Mouse (Mus musculus) embryo, embryonic 11.5 days (tissue): ENCODE data around the gene Marc2.
A peak's percentile ranks its signal among the peaks of the same experiment; 100 is the strongest.

Experiments
- DNase-seq: peaks from one replicate; pipeline ENCODE4 v3.0.0-alpha.2; 2012; ENCODE audit warnings: low read depth, low spot score

The Marc2 gene

GRCm38 (mm10) chr1:184853922-184854321 is 7.7 kb upstream of the Marc2 start:
- no peak for DNase-seq

- no peak for DNase-seq
These were observed 7.1 kb upstream of the Marc2 start for GRCm38 (mm10) chr1:184853339-184853738.

GRCm38 (mm10) chr1:184851741-184852618 is 5.7 kb upstream of the Marc2 start:
- DNase-seq, result peak; percentile 69

GRCm38 (mm10) chr1:184851166-184851565 is 4.9 kb upstream of the Marc2 start:
- DNase-seq, result no peak

DNA sequence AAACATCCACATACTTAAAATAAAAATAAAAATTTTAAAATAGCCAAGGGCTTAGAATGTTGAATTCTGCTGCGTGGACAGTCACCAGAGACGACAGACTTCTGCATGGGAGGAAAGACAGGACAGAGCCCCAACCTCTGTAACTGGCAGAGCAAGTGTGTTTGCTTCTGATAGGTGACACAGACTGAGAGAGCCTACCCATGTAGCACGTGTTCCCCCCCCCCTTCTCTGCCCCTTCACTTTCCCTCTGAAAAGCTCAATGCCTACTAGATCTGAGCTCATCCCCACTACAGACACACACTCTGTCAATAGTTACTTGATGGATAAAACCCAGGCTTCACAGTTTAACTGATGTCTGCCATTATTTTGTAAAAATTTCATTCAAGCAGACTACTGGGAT is 722 bp upstream of the Marc2 start:
- no peak for DNase-seq

- DNase-seq, result peak; percentile 73
These were observed 860 bp downstream of the Marc2 start for GRCm38 (mm10) chr1:184845111-184846071.

- DNase-seq, result no peak
These were observed 1.8 kb downstream of the Marc2 start for GRCm38 (mm10) chr1:184844326-184845066.

GRCm38 (mm10) chr1:184837649-184838048 is 8.6 kb downstream of the Marc2 start:
- DNase-seq, result no peak

GRCm38 (mm10) chr1:184836350-184836749 is 9.9 kb downstream of the Marc2 start:
- no peak for DNase-seq

GRCm38 (mm10) chr1:184833499-184833898 is 12.8 kb downstream of the Marc2 start:
- no peak for DNase-seq

- DNase-seq, result no peak
These were observed 14.0 kb downstream of the Marc2 start for GRCm38 (mm10) chr1:184832211-184832610.

GRCm38 (mm10) chr1:184829897-184830296 is 16.4 kb downstream of the Marc2 start:
- no peak for DNase-seq

- DNase-seq, result no peak
These were observed 19.0 kb downstream of the Marc2 start for GRCm38 (mm10) chr1:184827175-184827701.

DNA sequence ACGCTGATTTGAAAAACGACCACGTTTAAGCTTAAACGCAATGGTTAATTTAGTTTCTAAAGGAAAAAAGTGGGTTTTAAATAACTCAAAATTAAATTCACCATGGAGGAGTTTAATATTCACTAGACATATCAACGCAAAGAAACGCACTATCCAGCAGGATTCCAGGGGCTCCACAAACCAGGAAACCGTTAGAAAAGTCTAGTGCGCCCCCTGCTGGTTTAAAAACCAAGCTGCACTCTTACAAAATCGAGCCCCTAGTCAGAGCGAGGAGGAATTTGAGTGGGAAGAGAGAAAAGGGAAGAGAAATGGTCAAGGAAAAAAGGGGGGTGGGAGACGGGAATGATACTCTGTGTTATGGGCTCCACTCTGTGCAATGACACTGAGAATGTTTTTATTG is 21.2 kb downstream of the Marc2 start:
- no peak for DNase-seq

GRCm38 (mm10) chr1:184824439-184824851 is 21.8 kb downstream of the Marc2 start:
- peak; percentile 76 for DNase-seq

DNA sequence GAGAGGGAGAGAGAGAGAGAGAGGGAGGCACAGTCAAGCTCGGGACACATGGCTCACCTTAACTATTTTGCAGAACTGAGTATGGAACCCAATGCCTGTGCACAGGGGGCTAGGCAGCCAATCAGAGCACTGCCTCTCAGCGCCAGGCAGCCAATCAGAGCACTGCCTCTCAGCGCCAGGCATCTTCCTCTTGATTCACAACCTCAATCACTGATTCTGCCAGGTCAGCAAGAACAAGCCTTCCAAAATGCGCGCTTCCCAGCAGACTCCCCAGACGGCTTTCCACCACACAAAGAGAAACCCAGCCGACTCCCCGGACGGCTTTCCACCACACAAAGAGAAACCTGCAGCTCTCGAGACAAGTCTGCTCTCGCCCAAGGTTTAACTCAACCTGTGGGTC is 23.6 kb downstream of the Marc2 start:
- DNase-seq, result no peak

DNA sequence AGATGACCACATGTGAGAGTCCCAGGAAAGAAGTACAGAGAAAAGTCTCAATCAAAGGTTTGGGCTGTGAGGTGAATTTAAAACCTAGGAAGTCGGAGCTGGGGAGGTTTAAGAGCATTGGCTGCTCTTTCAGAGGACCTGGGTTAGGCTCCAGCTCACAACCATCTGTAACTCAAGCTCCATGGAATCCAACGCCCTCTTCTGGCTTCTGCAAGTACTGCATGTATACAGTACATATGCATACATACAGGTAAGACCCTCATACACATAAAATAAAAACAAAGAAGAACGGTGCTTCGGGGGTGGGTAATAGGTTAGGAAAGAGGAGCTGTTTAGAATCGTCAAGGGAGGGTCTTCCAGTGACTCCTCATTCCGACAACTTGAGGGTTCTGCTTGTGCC is 28.5 kb downstream of the Marc2 start:
- DNase-seq, result no peak

DNA sequence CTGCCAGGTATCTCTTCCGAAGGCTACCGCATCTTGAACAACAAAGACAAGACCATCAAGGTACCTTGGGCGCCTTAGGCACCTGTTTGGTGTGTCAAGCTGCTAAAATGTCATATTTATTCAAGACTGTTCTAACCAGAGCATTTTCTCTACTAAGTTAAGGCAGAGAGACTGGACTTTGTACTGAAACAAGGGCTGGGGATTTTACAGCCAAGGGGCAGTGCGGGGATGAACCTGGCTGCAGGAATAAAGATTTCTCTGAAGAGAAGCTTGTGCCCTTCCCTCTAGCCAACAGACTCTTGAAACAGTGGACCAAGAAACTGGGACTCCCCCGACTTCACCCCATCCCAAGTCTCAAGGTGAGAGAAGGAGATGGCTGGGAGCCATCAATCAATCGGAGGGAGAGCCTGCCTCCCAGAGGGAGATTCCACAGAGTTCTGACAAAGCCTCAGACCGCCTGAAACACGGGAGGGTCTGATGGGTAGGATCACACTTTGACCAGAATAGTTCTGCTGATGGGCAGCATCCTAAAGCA is 34.5 kb downstream of the Marc2 start:
- DNase-seq, result no peak

DNA sequence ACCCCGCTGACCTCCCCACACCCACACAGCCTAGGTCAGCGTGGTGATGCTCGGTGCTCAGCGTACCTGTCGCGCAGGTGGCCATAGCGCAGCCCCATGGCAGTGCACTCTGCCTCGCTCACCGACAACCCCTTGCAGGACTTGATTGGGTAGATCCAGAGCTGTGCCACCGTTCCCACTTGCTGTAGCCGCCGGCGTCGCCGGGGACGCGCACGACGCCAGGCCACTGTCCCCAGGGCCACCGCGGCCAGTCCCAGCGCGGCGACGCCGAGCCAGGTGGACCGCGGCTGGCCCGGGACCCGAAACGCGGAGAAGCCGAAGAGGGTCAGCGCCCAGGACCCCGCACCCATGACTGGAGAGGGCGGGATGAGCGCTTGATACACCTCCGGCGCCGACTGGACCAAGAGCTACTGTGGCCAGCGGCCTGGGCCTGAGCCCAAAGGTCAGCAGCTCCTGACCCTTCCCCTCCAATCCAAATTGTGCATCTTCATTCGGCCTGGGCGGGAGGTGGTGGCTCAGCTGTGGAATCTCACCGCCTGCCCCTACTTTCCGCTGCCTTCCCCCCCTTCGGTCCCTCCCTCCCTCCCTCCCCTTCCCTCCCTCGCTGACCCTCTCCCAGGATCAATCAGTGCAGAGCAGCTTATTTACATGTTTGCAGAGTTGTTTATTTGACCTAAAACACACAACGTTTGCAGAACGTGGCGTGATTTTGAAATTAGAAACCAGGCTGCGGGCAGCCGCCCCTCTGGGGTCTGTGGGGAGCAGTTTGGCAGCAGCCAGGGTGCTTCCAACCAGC is 35.3 kb downstream of the Marc2 start, which contains the start of gene Marc1:
Gene Marc1, minus strand, starts transcription at position 534 of the 796 bp plus-strand sequence.
- DNase-seq, result no peak

DNA sequence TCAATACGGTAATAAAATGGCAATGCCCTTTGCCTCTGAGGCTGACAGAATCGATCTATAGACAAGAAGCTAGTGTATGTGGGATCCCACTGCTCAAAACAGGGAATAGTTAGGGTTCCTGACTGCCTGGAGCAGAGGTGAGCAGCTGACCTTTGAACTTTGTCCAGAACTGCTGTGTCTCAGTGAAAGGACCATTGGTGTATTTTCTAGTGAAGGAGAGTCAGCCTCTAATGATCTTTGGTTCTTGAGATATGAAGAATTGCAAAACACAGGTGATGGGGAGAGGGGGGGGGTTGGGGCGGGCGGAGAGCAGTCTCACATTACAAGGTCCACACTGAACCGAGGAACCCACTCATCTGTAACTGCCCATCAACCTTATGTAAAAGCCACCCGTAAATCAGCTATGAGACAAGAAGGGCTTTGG is 36.7 kb downstream of the Marc2 start:
- no peak for DNase-seq
